Mouse (Mus musculus) embryo, embryonic 10 days (tissue): Measurements from ENCODE around the gene Tmem234.
"Not testable (repeated sequence)": the region's sequence is repeated elsewhere in the genome, so short reads cannot be mapped to it uniquely, and the experiment has no call there.

Experiments
- DNase-seq: peaks from one replicate; pipeline ENCODE4 v3.0.0-alpha.2; 2015; ENCODE audit warnings: low spot score

The Tmem234 gene

GRCm38 (mm10) chr4:129600233-129601158, at the start of gene Tmem234, which contains the start of gene Eif3i:
Gene Tmem234 (plus strand): TSS chr4:129600668.
Gene Eif3i (minus strand): TSS chr4:129600648.
- peak; percentile 90 for DNase-seq

- not testable (repeated sequence) for DNase-seq
These were observed 46.0 kb upstream of the Tmem234 start for GRCm38 (mm10) chr4:129554512-129554911.

GRCm38 (mm10) chr4:129555421-129555861, 45.0 kb upstream of the Tmem234 start:
- DNase-seq = peak; percentile 84

- DNase-seq = peak; percentile 20
These were observed 44.5 kb upstream of the Tmem234 start for GRCm38 (mm10) chr4:129555862-129556531.

GRCm38 (mm10) chr4:129556532-129557223, 43.8 kb upstream of the Tmem234 start:
- peak; percentile 92 for DNase-seq

- DNase-seq = peak; percentile 28
These were observed 43.1 kb upstream of the Tmem234 start for GRCm38 (mm10) chr4:129557256-129557808.

- DNase-seq = no peak
These were observed 42.0 kb upstream of the Tmem234 start for GRCm38 (mm10) chr4:129558321-129558955.

- DNase-seq = no peak
These were observed 39.3 kb upstream of the Tmem234 start for GRCm38 (mm10) chr4:129561184-129561583.

- peak; percentile 72 for DNase-seq
These were observed 36.8 kb upstream of the Tmem234 start for GRCm38 (mm10) chr4:129563718-129564117.

- no peak for DNase-seq
These were observed 35.3 kb upstream of the Tmem234 start for GRCm38 (mm10) chr4:129565139-129565538.

GRCm38 (mm10) chr4:129568366-129568765, 32.1 kb upstream of the Tmem234 start:
- no peak for DNase-seq

GRCm38 (mm10) chr4:129570028-129570427, 30.4 kb upstream of the Tmem234 start:
- DNase-seq = no peak

- no peak for DNase-seq
These were observed 28.9 kb upstream of the Tmem234 start for GRCm38 (mm10) chr4:129571551-129572084.

- DNase-seq = no peak
These were observed 28.0 kb upstream of the Tmem234 start for GRCm38 (mm10) chr4:129572236-129573092.

GRCm38 (mm10) chr4:129573093-129573370, 27.4 kb upstream of the Tmem234 start:
- DNase-seq = no peak

- DNase-seq = no peak
These were observed 27.0 kb upstream of the Tmem234 start, which contains the start of gene Lck for GRCm38 (mm10) chr4:129573430-129573829. Gene Lck (minus strand): TSS chr4:129573641.

- DNase-seq = no peak
These were observed 25.2 kb upstream of the Tmem234 start for GRCm38 (mm10) chr4:129575171-129575844.

- peak; percentile 82 for DNase-seq
These were observed 23.5 kb upstream of the Tmem234 start for GRCm38 (mm10) chr4:129576863-129577491.

GRCm38 (mm10) chr4:129577688-129578087, 22.8 kb upstream of the Tmem234 start:
- no peak for DNase-seq
